ENCODE assay signal across 8 mouse cellular contexts in genomic region chr11:69409378-69410044, GRCm38 (mm10). TPM values are rescaled to one million over a fixed set of nuclear protein-coding genes. Genes with fewer than 3 reads are reported as not detected.
DNase-seq lines count a peak whose midpoint lies in the region; ATAC-seq and TF ChIP-seq lines count a peak whose summit lies in the region.

No protein-coding gene starts in this region.

- H3K9ac ChIP-seq in forebrain, embryonic 13.5 days = peak overlapping the region; percentile 97
- peak overlapping the region; percentile 81 for H3K9ac ChIP-seq in lung, embryonic 15.5 days

- peak; percentile 63 for ATAC-seq in CD4-positive, CD25-positive, alpha-beta regulatory T cell, adult 4 months
- peak; percentile 63 for ATAC-seq in forebrain, embryonic 13.5 days
- ATAC-seq in lung, embryonic 15.5 days (ENCODE audit: borderline replicate concordance, extremely low read depth, low FRiP score, low TSS enrichment) = peak; percentile 68
- ATAC-seq in neutrophil, adult 5-6 weeks (ENCODE audit: extremely low read depth, insufficient number of reproducible peaks, low FRiP score, poor library complexity, severe bottlenecking) = peak; percentile 52

- no peaks in the 10 kb centered on the region for H3K9me3 ChIP-seq in forebrain, embryonic 13.5 days (replicated peaks)
- H3K9me3 ChIP-seq in lung, embryonic 15.5 days = no peaks in the 10 kb centered on the region

- H3K36me3 ChIP-seq in forebrain, embryonic 13.5 days (ENCODE audit: poor library complexity, severe bottlenecking) = peaks cover 54% of the 10 kb centered on the region
- H3K36me3 ChIP-seq in lung, embryonic 15.5 days = peaks cover 35% of the 10 kb centered on the region
- peaks cover 34% of the 10 kb centered on the region for H3K36me3 ChIP-seq in thymus, adult 2 months (ENCODE audit: control insufficient read depth, insufficient read depth, low read length)

- peak; percentile 93 for DNase-seq in brain, adult 2 months (ENCODE audit: low read depth, low spot score)
- DNase-seq in heart, postnatal 14 days = peak; percentile 86 to 90
- DNase-seq in kidney, postnatal 4 days = peak; percentile 94 to 96
- DNase-seq in thymus, adult 2 months = peak; percentile 92

- H3K27ac ChIP-seq in forebrain, embryonic 13.5 days = peak overlapping the region; percentile 99
- H3K27ac ChIP-seq in lung, embryonic 15.5 days = peak overlapping the region; percentile 99
- H3K27ac ChIP-seq in thymus, adult 2 months (ENCODE audit: control insufficient read depth, insufficient read depth, low read length) = peak overlapping the region; percentile 98

- peaks cover 47% of the 10 kb centered on the region for H3K4me1 ChIP-seq in forebrain, embryonic 13.5 days
- peaks cover 45% of the 10 kb centered on the region for H3K4me1 ChIP-seq in lung, embryonic 15.5 days
- H3K4me1 ChIP-seq in thymus, adult 2 months (replicated peaks; ENCODE audit: control insufficient read depth, insufficient read depth, low read length) = peaks cover 37% of the 10 kb centered on the region

- intact Hi-C loops in heart, postnatal 14 days (cut with DNase I) = loop anchor here (1.0 to 10.0 kb wide), 3 partner anchors 9 to 315 kb away; partner anchors contain the start of gene Per1

- TF ChIP-seq CTCF in thymus, adult 2 months (IDR thresholded peaks at IDR 0.05; ENCODE audit: borderline replicate concordance, control insufficient read depth, extremely low read depth, insufficient read depth, low read length, poor library complexity) = 0 out of 2 replicates have a peak, but pooled peaks have one; percentile 25

- peak overlapping the region; percentile 79 for H3K4me3 ChIP-seq in forebrain, embryonic 13.5 days
- peak overlapping the region; percentile 63 for H3K4me3 ChIP-seq in lung, embryonic 15.5 days
- H3K4me3 ChIP-seq in thymus, adult 2 months (ENCODE audit: control insufficient read depth, insufficient read depth, low read length) = peak overlapping the region; percentile 90

- under 1% methylated on average over 40 of the region's 46 CpGs for WGBS in forebrain, embryonic 13.5 days
- under 1% methylated on average over 39 of the region's 46 CpGs for WGBS in lung, embryonic 15.5 days
- WGBS in thymus, adult 2 months = under 1% methylated on average over 45 of the region's 46 CpGs

- TF ChIP-seq POLR2A in thymus, adult 2 months (IDR thresholded peaks at IDR 0.05; ENCODE audit: control insufficient read depth, extremely low read depth, insufficient read depth, low read length, poor library complexity) = peak; percentile 76

- H3K27me3 ChIP-seq in forebrain, embryonic 13.5 days = no peaks in the 10 kb centered on the region
- H3K27me3 ChIP-seq in lung, embryonic 15.5 days = no peaks in the 10 kb centered on the region
- no peaks in the 10 kb centered on the region for H3K27me3 ChIP-seq in thymus, adult 2 months (ENCODE audit: control insufficient read depth, insufficient read depth, low read length)

- peak overlapping the region; percentile 99 for H3K4me2 ChIP-seq in forebrain, embryonic 13.5 days
- H3K4me2 ChIP-seq in lung, embryonic 15.5 days = peak overlapping the region; percentile 99

RNA-seq across cellular contexts. Expression of gene Kdm6b, which starts 4.0 kb away (rescaled TPM):
- polyA plus RNA-seq in CD4-positive, CD25-positive, alpha-beta regulatory T cell, adult 4 months (2017; shearing (Covaris generic)) = 10 to 100 TPM; 30.7 to 32.6 TPM
- 55.4 and 59.3 TPM in 2 replicates for polyA plus RNA-seq in forebrain, embryonic 13.5 days (2015; fragmentation: Nextera tagmentation; extraction: Ambion mirVana)
- 10 to 100 TPM; 45.7 to 50.6 TPM for total RNA-seq in heart, postnatal 14 days (2021)
- 22.7 and 23.4 TPM in 2 replicates for polyA plus RNA-seq in lung, embryonic 15.5 days (2015; fragmentation: Nextera tagmentation; extraction: Ambion mirVana)
- 18.4 and 23.8 TPM in 2 replicates for total RNA-seq in neutrophil, adult 5-6 weeks (2017)
- 61.0 and 77.3 TPM in 2 replicates for polyA plus RNA-seq in thymus, adult 2 months (2012; rRNA removed)

RNA-seq across cellular contexts. Expression of gene Tmem88, which starts 11.5 kb away (rescaled TPM):
- polyA plus RNA-seq in CD4-positive, CD25-positive, alpha-beta regulatory T cell, adult 4 months (2017; shearing (Covaris generic)) = 1 to 10 TPM; 1.1 to 1.2 TPM
- polyA plus RNA-seq in forebrain, embryonic 13.5 days (2015; fragmentation: Nextera tagmentation; extraction: Ambion mirVana) = 6.3 and 6.6 TPM in 2 replicates
- total RNA-seq in heart, postnatal 14 days (2021) = 10 to 100 TPM; 37.4 to 39.6 TPM
- polyA plus RNA-seq in lung, embryonic 15.5 days (2015; fragmentation: Nextera tagmentation; extraction: Ambion mirVana) = 46.7 and 49.8 TPM in 2 replicates
- total RNA-seq in neutrophil, adult 5-6 weeks (2017) = 2.7 and 3.3 TPM in 2 replicates
- 7.3 and 9.3 TPM in 2 replicates for polyA plus RNA-seq in thymus, adult 2 months (2012; rRNA removed)

RNA-seq across cellular contexts. Expression of gene Cyb5d1, which starts 14.1 kb away (rescaled TPM):
- 10 to 100 TPM; 17.0 to 28.2 TPM for polyA plus RNA-seq in CD4-positive, CD25-positive, alpha-beta regulatory T cell, adult 4 months (2017; shearing (Covaris generic))
- polyA plus RNA-seq in forebrain, embryonic 13.5 days (2015; fragmentation: Nextera tagmentation; extraction: Ambion mirVana) = 45.9 and 48.6 TPM in 2 replicates
- total RNA-seq in heart, postnatal 14 days (2021) = 10 to 100 TPM; 25.0 to 29.3 TPM
- 28.4 and 31.5 TPM in 2 replicates for polyA plus RNA-seq in lung, embryonic 15.5 days (2015; fragmentation: Nextera tagmentation; extraction: Ambion mirVana)
- total RNA-seq in neutrophil, adult 5-6 weeks (2017) = 53.2 and 64.2 TPM in 2 replicates
- polyA plus RNA-seq in thymus, adult 2 months (2012; rRNA removed) = 37.2 and 41.5 TPM in 2 replicates

RNA-seq across cellular contexts. Expression of gene Naa38, which starts 14.2 kb away (rescaled TPM):
- 100 to 1,000 TPM in 1 of 2 experiments, 10 to 100 TPM in 1; 87.8 to 116 TPM for polyA plus RNA-seq in CD4-positive, CD25-positive, alpha-beta regulatory T cell, adult 4 months (2017; shearing (Covaris generic))
- 100.0 and 108 TPM in 2 replicates for polyA plus RNA-seq in forebrain, embryonic 13.5 days (2015; fragmentation: Nextera tagmentation; extraction: Ambion mirVana)
- total RNA-seq in heart, postnatal 14 days (2021) = 10 to 100 TPM; 85.4 to 91.7 TPM
- 151 and 168 TPM in 2 replicates for polyA plus RNA-seq in lung, embryonic 15.5 days (2015; fragmentation: Nextera tagmentation; extraction: Ambion mirVana)
- 34.1 and 39.9 TPM in 2 replicates for total RNA-seq in neutrophil, adult 5-6 weeks (2017)
- 139 and 170 TPM in 2 replicates for polyA plus RNA-seq in thymus, adult 2 months (2012; rRNA removed)

RNA-seq across cellular contexts. Expression of gene Chd3, which starts 40.3 kb away (rescaled TPM):
- polyA plus RNA-seq in CD4-positive, CD25-positive, alpha-beta regulatory T cell, adult 4 months (2017; shearing (Covaris generic)) = 10 to 100 TPM; 71.8 to 80.8 TPM
- polyA plus RNA-seq in forebrain, embryonic 13.5 days (2015; fragmentation: Nextera tagmentation; extraction: Ambion mirVana) = 104 and 106 TPM in 2 replicates
- total RNA-seq in heart, postnatal 14 days (2021) = 10 to 100 TPM; 45.4 to 47.4 TPM
- 56.7 and 59.4 TPM in 2 replicates for polyA plus RNA-seq in lung, embryonic 15.5 days (2015; fragmentation: Nextera tagmentation; extraction: Ambion mirVana)
- total RNA-seq in neutrophil, adult 5-6 weeks (2017) = 152 and 159 TPM in 2 replicates
- 278 and 280 TPM in 2 replicates for polyA plus RNA-seq in thymus, adult 2 months (2012; rRNA removed)

Comparison
In these comparisons a context has a peak if more than half of its experiments do, and no peak if none do; other contexts are left out.
1. Peak in every context shown above with its lines: DNase-seq, ATAC-seq, H3K4me3 ChIP-seq and H3K27ac ChIP-seq.